Mouse (Mus musculus) right cerebral cortex, postnatal 36 days (tissue): ENCODE results near the gene Dnaaf5.

Experiments
- DNase-seq, 2 experiments: peaks; one replicate each; pipeline ENCODE4 v3.0.0; 2022; ENCODE audit warnings: low spot score in 2 of 2, mixed read lengths in 1 of 2

The Dnaaf5 gene

DNA sequence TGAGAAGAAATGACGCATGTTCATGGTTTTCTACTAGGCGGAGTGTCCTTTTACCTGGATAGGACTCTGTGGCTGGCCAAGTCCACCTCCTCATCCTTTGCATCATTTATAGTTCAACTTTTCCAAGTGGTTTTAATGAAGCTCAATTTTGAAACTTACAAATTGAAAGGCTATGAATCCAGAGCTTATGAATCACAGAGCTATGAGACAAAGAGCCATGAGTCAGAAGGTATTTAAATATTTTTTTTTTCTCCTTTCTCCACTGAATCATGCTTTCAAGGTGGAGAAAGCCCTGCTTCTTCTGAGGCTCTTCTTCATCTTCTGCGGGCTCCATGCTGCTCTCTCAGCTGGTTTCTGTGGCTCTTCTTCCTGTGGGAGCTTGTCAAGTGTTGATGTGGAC lies 79.7 kb downstream of the Dnaaf5 start:
- no peak for DNase-seq

DNA sequence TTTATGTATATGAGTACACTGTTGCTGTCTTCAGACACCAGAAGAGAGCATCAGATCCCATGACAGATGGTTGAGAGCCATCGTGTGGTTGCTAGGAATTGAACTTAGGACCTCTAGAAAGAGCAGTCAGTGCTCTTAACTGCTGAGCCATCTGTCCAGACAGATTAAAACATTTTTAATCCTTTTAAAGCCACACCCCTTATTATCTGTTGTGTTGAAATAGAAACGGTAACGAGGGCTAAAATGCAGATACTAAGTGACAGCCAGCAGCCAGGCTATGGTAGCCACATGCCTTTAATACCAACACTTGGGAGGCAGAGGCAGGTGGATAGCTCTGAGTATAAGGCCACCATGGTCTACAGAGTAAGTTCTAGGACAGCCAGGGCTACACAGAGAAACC lies 82.1 kb downstream of the Dnaaf5 start:
- no peak for DNase-seq

DNA sequence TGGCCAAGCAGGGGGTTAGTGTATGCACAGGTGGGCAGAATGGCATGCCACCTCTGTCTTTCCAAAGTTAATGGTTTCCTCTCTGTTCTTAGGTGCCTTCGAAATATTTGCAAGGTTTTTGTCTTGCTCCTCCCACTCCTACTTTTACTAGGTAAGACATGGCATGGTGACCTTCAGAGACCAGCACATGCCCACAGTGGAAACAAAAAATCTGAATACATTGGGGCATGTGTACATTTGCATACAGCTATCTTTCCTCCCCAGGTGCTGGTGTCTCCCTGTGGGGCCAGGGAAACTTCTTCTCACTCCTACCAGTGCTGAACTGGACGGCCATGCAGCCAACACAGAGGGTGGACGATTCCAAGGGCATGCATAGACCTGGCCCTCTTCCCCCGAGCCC lies 84.4 kb downstream of the Dnaaf5 start:
- DNase-seq: no peak
